Mouse (Mus musculus): ENCODE measurements at regions not wholly inside any gene's neighbourhood (a gene's known extent, or its start where the extent isn't known, plus 50 kb on each side); places are given as distances from the start of the nearest gene placed in this dataset.

DNA sequence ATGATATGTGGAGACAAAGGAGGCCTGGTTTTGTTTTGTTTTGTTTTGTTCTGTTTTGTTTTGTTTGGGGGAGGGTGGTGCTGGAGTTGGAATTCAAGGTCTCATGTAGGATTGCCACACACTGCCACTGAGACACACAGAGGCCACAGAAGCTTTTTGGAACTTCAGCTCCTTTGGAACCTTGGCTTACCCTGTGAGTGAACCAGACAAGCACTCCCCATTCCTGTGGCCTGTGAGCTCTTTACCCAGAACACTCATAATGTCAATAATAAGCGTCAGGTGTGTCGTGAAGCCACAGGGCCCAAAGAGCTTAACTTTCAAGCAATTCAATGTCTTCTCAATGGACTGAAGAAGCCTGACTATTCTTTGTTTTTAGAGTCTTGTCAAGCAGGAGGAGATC is 70.2 kb upstream of the Il15 start:
- DNase-seq (ENCODE audit: low spot score), result no peak

DNA sequence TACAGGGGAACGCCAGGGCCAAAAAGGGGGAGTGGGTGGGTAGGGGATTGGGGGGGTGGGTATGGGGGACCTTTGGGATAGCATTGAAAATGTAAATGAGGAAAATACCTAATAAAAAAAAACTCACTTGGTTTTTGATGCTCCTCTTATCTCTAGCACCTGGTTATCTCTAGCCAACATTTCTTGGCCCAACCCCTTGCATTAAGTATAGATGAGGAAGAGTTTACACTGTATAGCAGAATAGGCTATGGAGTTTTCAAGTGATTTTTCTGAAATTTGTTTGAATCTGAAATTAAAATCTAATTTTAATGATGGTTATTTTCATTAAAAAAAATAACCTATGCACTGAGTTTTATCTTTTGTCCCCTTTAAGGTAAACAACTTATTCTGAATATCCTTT is 68.8 kb upstream of the Il15 start:
- DNase-seq (ENCODE audit: low spot score), result no peak

DNA sequence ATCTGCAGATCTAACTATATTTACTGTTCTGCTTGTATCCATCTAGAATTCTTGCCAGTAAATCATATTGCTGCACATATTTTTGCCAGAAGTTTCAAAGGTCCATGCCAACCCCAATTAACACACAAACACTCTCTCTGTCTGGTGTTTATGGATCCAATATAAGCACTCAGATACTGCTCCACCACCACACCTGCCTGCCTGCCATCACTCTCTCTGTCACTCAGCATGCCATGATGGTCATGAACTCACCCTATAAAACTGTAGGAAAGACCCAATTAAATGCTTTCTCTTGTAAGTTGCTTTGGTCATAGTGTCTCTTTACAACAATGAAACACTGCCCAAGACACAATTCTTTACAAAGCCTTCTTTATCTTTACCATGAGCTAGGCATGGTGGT is 66.8 kb upstream of the Il15 start:
- DNase-seq (ENCODE audit: low spot score), result no peak

DNA sequence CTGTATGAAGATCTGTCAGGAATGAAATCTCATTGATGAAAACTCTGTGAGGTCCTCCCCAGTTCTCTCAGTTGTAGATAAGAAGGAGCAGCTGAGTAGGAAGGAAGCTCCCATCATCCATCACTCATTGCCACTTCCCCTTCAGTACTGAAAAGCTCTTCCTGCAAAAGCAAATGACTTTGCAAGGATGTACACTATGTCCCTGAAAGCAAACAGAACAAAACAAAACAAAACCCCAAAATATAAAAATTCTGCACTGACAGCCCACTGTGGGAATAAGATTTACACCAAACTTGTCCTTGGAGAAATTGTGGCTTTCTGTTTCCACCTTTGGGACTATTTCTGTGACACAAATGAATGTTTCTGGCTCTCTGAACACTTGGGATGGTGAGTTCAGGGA is 59.8 kb upstream of the Il15 start:
- no peak for DNase-seq (ENCODE audit: low spot score)

DNA sequence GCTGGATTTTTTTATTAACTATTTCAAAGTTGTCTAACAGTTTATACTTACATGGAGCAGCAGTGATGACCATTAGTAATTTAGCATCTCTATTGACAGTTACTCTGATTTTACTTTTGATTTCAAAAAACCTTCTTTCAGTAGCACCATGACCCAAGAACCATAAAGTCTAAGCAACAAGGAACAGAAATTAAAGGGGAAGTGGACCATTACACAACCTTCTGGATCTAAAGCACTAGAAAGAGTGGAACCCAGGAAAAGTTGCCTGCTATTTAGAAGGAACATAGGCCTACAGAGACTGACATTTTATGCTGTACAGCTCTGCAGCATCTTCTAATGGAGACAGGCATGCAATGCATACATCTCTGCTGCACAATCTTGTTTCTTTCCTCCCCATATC is 56.0 kb upstream of the Il15 start:
- no peak for DNase-seq (ENCODE audit: low spot score)

DNA sequence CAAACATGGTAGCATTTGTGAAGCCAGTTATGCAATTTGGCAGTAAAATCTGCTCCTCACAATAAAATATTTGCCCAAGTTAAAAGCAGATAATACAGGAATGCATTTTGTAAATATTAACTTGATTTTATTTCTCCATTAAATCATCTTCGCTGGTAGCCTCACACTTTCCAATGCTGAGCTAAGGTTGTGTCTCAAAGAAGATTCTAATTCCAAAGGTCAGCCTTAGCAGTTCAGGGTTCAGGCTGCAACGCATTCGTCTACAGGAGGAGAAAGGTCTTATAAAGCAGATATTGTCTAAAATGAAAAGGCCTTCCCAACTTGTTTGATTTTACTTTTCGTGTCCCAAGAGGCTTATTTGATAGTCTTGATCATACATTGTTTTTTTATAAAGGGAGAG is 51.0 kb upstream of the Il15 start:
- DNase-seq (ENCODE audit: low spot score), result no peak
